ENCODE assay signal across 25 mouse cellular contexts in genomic region chr4:46032448-46032847, GRCm38 (mm10). TPM values are rescaled to one million over a fixed set of nuclear protein-coding genes. Genes with fewer than 3 reads are reported as not detected.
A peak's percentile ranks its signal among the peaks of the same experiment; 100 is the strongest.
DNase-seq lines count a peak whose midpoint lies in the region; ATAC-seq lines count a peak whose summit lies in the region.
"Had no signal": no experiment of that assay in that cellular context is flagged by ENCODE, and none has a peak within 500 bp of the region (broad histone marks: within the 10 kb centered on the region; RNA-seq: fewer than 3 reads in every experiment).

No protein-coding gene starts in this region.

- H3K4me2 ChIP-seq in heart, embryonic 12.5 days = peak overlapping the region; percentile 62
- peak overlapping the region; percentile 44 for H3K4me2 ChIP-seq in liver, embryonic 11.5 days
- H3K4me2 ChIP-seq in liver, embryonic 13.5 days = peak overlapping the region; percentile 35
- H3K4me2 ChIP-seq: embryonic facial prominence, embryonic 12.5 days; hindbrain, embryonic 15.5 days; limb, embryonic 15.5 days; neural tube, embryonic 15.5 days; stomach, embryonic 15.5 days had no signal

- 25% methylated on average over 9 of the region's 9 CpGs for WGBS in heart, embryonic 12.5 days
- WGBS in liver, embryonic 11.5 days = 39% methylated on average over 9 of the region's 9 CpGs
- WGBS in liver, embryonic 13.5 days (ENCODE audit: insufficient replicate concordance) = 47% methylated on average over 9 of the region's 9 CpGs

- peak overlapping the region; percentile 51 for H3K9ac ChIP-seq in heart, embryonic 12.5 days
- H3K9ac ChIP-seq in liver, embryonic 11.5 days (ENCODE audit: low read depth, low read length) = no peak overlapping the region
- H3K9ac ChIP-seq in liver, embryonic 13.5 days = peak overlapping the region; percentile 6; the same call in 1 of the 2 replicates
- H3K9ac ChIP-seq: embryonic facial prominence, embryonic 12.5 days; forebrain, postnatal 0 days; hindbrain, embryonic 15.5 days; limb, embryonic 15.5 days; neural tube, embryonic 15.5 days; stomach, embryonic 15.5 days had no signal

- peak overlapping the region; percentile 91 for H3K27ac ChIP-seq in heart, embryonic 12.5 days (ENCODE audit: poor library complexity, severe bottlenecking)
- no peak overlapping the region for H3K27ac ChIP-seq in liver, embryonic 11.5 days (ENCODE audit: low read depth, low read length)
- no peak overlapping the region for H3K27ac ChIP-seq in liver, embryonic 13.5 days
- H3K27ac ChIP-seq: embryonic facial prominence, embryonic 12.5 days; hindbrain, embryonic 15.5 days; limb, embryonic 15.5 days; macrophage; neural tube, embryonic 15.5 days; stomach, embryonic 15.5 days had no signal

- no peaks in the 10 kb centered on the region; the same call in 1 of the 2 replicates for H3K36me3 ChIP-seq in heart, embryonic 12.5 days
- no peaks in the 10 kb centered on the region for H3K36me3 ChIP-seq in liver, embryonic 11.5 days (ENCODE audit: control insufficient read depth, insufficient read depth, low read length)
- H3K36me3 ChIP-seq in liver, embryonic 13.5 days = no peaks in the 10 kb centered on the region
- H3K36me3 ChIP-seq: embryonic facial prominence, embryonic 12.5 days; limb, embryonic 15.5 days; neural tube, embryonic 15.5 days; stomach, embryonic 15.5 days had no signal

- ATAC-seq in heart, embryonic 12.5 days (ENCODE audit: insufficient number of reproducible peaks, low FRiP score) = peak; percentile 49; the same call in 1 of the 2 replicates
- ATAC-seq in liver, embryonic 11.5 days (replicated peaks; ENCODE audit: low FRiP score) = no peak; the same call in 1 of the 2 replicates
- peak; percentile 33; the same call in 1 of the 2 replicates for ATAC-seq in liver, embryonic 13.5 days (ENCODE audit: low read depth)
- ATAC-seq: activated CD4-positive, CD25-positive, alpha-beta regulatory T cell, adult 4 months; forebrain, postnatal 0 days; Patski had no signal

- no peaks in the 10 kb centered on the region for H3K9me3 ChIP-seq in heart, embryonic 12.5 days (replicated peaks)
- no peaks in the 10 kb centered on the region for H3K9me3 ChIP-seq in liver, embryonic 11.5 days (ENCODE audit: control insufficient read depth, low read length)
- H3K9me3 ChIP-seq in liver, embryonic 13.5 days (replicated peaks) = no peaks in the 10 kb centered on the region
- H3K9me3 ChIP-seq: embryonic facial prominence, embryonic 12.5 days; hindbrain, embryonic 15.5 days; limb, embryonic 15.5 days; neural tube, embryonic 15.5 days; stomach, embryonic 15.5 days had no signal

- H3K27me3 ChIP-seq in heart, embryonic 12.5 days (replicated peaks) = no peaks in the 10 kb centered on the region
- peaks cover 1% of the 10 kb centered on the region for H3K27me3 ChIP-seq in liver, embryonic 11.5 days (replicated peaks; ENCODE audit: control insufficient read depth, insufficient read depth, low read length)
- H3K27me3 ChIP-seq in liver, embryonic 13.5 days = peaks cover 20% of the 10 kb centered on the region
- H3K27me3 ChIP-seq: Patski had no signal

- H3K4me1 ChIP-seq in heart, embryonic 12.5 days (replicated peaks) = peaks cover 33% of the 10 kb centered on the region
- H3K4me1 ChIP-seq in liver, embryonic 11.5 days (replicated peaks; ENCODE audit: control insufficient read depth, insufficient read depth, low read length) = peaks cover 11% of the 10 kb centered on the region
- peaks cover 38% of the 10 kb centered on the region for H3K4me1 ChIP-seq in liver, embryonic 13.5 days (replicated peaks)
- H3K4me1 ChIP-seq: embryonic facial prominence, embryonic 12.5 days; hindbrain, embryonic 15.5 days; limb, embryonic 15.5 days; neural tube, embryonic 15.5 days; stomach, embryonic 15.5 days had no signal

- peak overlapping the region; percentile 17; the same call in 1 of the 2 replicates for H3K4me3 ChIP-seq in heart, embryonic 12.5 days
- H3K4me3 ChIP-seq in liver, embryonic 11.5 days (ENCODE audit: low read depth, low read length) = no peak overlapping the region
- H3K4me3 ChIP-seq in liver, embryonic 13.5 days (replicated peaks) = no peak overlapping the region
- H3K4me3 ChIP-seq: embryonic facial prominence, embryonic 12.5 days; hindbrain, embryonic 15.5 days; limb, embryonic 15.5 days; neural tube, embryonic 15.5 days; stomach, embryonic 15.5 days had no signal

- DNase-seq in heart, adult 8-10 months (ENCODE audit: low spot score) = no peak
- no peak for DNase-seq in liver, embryonic 11.5 days (ENCODE audit: low spot score)
- DNase-seq in liver (no peak), ZHBTc4 (ENCODE audit: low read depth, low spot score) (peak; percentile 9)
- DNase-seq in liver, embryonic 13.5 days = no peak
- DNase-seq in testis, postnatal 14 days (ENCODE audit: low spot score) = no peak
- DNase-seq in T-cell, adult 2 months (ENCODE audit: low spot score) = no peak
- DNase-seq: adrenal gland, adult 8-10 months; cerebellum, postnatal 14 days; forebrain, postnatal 0 days; gastrocnemius, postnatal 14 days; kidney, adult 2 months; kidney, postnatal 10 days; left cerebral cortex, postnatal 4 days; thymus, adult 2 months; thymus, postnatal 4 days had no signal

RNA-seq across cellular contexts. Expression of gene Tmod1, which starts 6.3 kb away (rescaled TPM):
- 195 and 203 TPM in 2 replicates for polyA plus RNA-seq in heart, embryonic 12.5 days (2016; fragmentation: Nextera tagmentation; extraction: Ambion mirVana)
- total RNA-seq in heart, adult 8-10 months (2022) = 100 to 1,000 TPM; 233 to 302 (median 283) TPM
- polyA plus RNA-seq in liver, embryonic 11.5 days (2014; fragmentation: Nextera tagmentation; extraction: Ambion mirVana) = 27.1 and 28.6 TPM in 2 replicates
- polyA plus RNA-seq in liver, embryonic 13.5 days (2015; fragmentation: Nextera tagmentation; extraction: Ambion mirVana) = 42.0 and 53.4 TPM in 2 replicates
